Mouse (Mus musculus): ENCODE results near the gene Nlrp6. TPM values are rescaled to one million over a fixed set of nuclear protein-coding genes. Genes with fewer than 3 reads are reported as not detected.

Gene Nlrp6
- polyA plus RNA-seq, 1 experiment from 2014 or later, result 0.72 TPM

DNA sequence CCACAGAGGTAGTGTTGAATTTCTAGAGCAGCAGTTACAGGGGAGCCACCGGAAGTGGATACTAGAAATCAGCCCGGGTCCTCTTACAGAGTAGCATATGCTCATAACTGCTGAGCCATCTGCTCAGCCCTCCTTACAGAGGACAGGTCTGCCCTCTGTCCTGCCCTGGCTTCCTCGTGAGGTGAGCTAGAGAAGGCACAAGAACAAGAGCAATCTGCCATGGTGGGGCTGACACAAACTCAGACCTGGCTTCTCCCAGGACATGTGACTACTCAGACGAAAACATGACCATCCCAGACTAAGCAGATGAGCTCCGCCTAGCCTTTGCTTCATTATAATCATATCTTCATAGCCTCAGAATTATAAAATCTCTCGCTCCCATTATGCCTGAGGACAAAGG, 31.1 kb downstream of the Nlrp6 start:
- H3K27ac ChIP-seq, result peak overlapping the region; percentile 62; the same call in 1 of the 2 replicates
- H3K4me1 ChIP-seq, result peaks cover 49% of the 10 kb centered on the region
- ATAC-seq (ENCODE audit: borderline replicate concordance, extremely low read depth, low FRiP score, low TSS enrichment), result no peak
- WGBS, result 68% methylated on average over 6 of the region's 6 CpGs
- H3K36me3 ChIP-seq, result peaks cover 32% of the 10 kb centered on the region
- H3K4me3 ChIP-seq, result no peak overlapping the region
- H3K4me2 ChIP-seq, result no peak overlapping the region
- no peaks in the 10 kb centered on the region for H3K9me3 ChIP-seq
- H3K9ac ChIP-seq, result no peak overlapping the region
- H3K27me3 ChIP-seq, result no peaks in the 10 kb centered on the region

DNA sequence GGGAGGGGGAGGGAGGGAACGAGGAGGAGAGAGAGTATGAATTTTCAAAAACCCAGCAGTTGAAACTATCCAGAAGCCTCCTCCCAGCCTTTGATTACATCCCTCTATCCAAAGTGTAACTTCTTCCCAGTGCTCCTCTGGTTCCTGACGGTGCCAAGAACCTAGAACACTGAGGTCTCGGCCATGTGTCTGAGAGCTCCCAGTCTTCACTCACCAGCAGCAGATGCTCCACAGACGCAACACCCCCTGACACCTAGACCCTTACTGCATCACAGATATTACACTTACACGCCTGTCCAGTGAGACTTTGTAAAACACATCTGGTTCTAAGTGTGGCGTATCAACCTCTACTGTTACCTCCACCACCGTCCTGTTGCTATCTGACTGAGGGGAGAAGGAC, 31.7 kb downstream of the Nlrp6 start:
- no peak overlapping the region for H3K27ac ChIP-seq
- no peaks in the 10 kb centered on the region for H3K9me3 ChIP-seq
- H3K4me3 ChIP-seq, result no peak overlapping the region
- H3K4me2 ChIP-seq, result peak overlapping the region; percentile 81; the same call in 1 of the 2 replicates
- peaks cover 52% of the 10 kb centered on the region for H3K4me1 ChIP-seq
- WGBS, result 65% methylated on average over 7 of the region's 7 CpGs
- H3K27me3 ChIP-seq, result no peaks in the 10 kb centered on the region
- peaks cover 28% of the 10 kb centered on the region for H3K36me3 ChIP-seq
- no peak overlapping the region for H3K9ac ChIP-seq
- ATAC-seq (ENCODE audit: borderline replicate concordance, extremely low read depth, low FRiP score, low TSS enrichment), result no peak

DNA sequence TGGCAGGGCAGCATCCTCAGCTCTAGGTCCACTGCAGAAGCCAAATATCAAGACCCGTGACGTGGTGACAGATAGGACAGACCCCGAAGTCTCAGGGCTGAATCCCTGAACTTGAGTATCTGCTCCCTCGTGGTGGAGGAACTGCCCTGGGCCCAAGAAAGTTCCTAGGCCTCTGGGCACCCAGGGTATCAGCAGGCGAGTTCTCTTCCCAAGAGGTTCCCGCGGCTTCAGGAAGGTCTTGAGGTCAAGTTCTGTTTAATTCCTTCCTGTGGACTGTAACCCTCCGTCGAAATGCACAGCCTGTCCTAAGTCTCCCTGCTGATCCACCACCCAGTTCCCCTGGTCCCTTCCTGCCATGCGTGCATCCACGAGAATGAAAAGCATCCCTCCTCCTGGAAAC, 32.4 kb downstream of the Nlrp6 start:
- no peak for ATAC-seq (ENCODE audit: borderline replicate concordance, extremely low read depth, low FRiP score, low TSS enrichment)
- peaks cover 52% of the 10 kb centered on the region for H3K4me1 ChIP-seq
- H3K4me2 ChIP-seq, result peak overlapping the region; percentile 81
- no peaks in the 10 kb centered on the region for H3K9me3 ChIP-seq
- no peak overlapping the region for H3K9ac ChIP-seq
- H3K36me3 ChIP-seq, result peaks cover 22% of the 10 kb centered on the region
- WGBS, result 59% methylated on average over 11 of the region's 11 CpGs
- no peak overlapping the region for H3K27ac ChIP-seq
- H3K4me3 ChIP-seq, result no peak overlapping the region
- H3K27me3 ChIP-seq, result no peaks in the 10 kb centered on the region

DNA sequence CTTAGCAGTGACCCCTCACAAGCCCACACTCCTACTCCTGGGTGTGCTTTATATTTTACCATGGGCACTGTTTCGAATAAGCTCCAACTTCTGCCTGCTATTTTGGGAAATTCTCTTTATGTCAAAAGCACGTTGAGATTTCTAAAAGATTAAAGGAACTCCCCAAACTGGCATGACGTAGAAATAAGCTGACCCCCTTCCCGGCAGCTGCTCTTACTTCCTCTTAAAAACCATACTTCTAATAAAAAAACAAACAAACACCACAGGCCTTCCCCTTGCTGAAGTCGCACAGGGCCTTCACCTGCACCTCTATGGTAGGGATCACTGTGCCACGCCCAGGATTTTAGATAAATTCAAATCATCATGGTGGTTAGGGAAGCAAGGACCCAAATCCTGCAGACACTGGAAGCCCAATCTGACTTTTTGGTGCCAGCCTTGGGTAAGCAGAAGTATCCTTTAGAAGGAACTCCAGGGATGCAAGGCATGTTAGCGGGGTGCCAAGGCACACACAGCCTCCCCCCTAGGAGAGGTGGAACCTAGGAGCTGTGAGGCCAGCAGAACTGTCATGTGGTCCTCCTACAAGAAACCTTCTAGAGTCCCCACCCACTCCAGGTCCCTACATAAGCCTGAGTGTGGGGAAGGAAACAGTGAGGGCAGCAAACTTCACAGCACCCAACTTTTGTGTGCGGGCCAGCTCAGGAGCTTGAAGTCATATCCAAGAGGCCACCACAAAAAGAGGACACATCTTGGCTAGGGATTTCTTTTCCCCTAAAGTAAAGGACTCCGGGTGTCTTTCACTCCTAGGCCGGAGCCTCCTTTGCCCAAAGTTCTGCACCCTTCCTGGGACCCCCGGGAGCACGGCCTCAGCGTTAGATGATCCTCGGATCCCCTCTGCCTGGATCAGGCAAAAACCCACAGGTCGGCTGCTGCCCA, 33.4 kb downstream of the Nlrp6 start:
- 38% methylated on average over 15 of the region's 15 CpGs for WGBS
- Histone ChIP-seq H3K36me3 (peaks cover 13% of the 10 kb centered on the region), H3K9ac (peak overlapping the region; percentile 72), H3K27ac (peak overlapping the region; percentile 37; the same call in 1 of the 2 replicates), H3K27me3 (no peaks in the 10 kb centered on the region), H3K9me3 (no peaks in the 10 kb centered on the region), H3K4me3 (peak overlapping the region; percentile 62), H3K4me1 (peaks cover 53% of the 10 kb centered on the region), H3K4me2 (peak overlapping the region; percentile 81)
- ATAC-seq (ENCODE audit: borderline replicate concordance, extremely low read depth, low FRiP score, low TSS enrichment), result no peak

DNA sequence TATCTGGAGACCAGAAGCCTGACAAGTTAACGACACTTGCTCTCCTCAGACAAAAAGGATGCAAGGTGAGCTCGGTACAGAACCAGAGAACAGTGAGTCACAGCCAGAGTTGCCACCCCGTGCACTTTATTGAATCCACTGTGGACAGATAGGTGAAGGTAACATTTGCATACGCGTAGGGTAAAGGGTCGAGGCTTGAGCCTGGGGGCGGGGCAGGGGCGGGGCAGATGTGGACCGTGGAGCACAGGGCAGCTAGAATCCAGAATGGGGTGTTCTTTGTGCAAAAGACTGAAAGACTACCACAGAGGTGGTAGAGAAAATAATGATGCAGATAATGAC, 34.0 kb downstream of the Nlrp6 start:
- Histone ChIP-seq H3K4me2 (peak overlapping the region; percentile 81), H3K36me3 (peaks cover 7% of the 10 kb centered on the region), H3K27me3 (no peaks in the 10 kb centered on the region), H3K4me1 (peaks cover 57% of the 10 kb centered on the region), H3K9ac (peak overlapping the region; percentile 72), H3K4me3 (peak overlapping the region; percentile 62), H3K27ac (peak overlapping the region; percentile 37; the same call in 1 of the 2 replicates), H3K9me3 (no peaks in the 10 kb centered on the region)
- 4% methylated on average over 9 of the region's 9 CpGs for WGBS
- no peak for ATAC-seq (ENCODE audit: borderline replicate concordance, extremely low read depth, low FRiP score, low TSS enrichment)

DNA sequence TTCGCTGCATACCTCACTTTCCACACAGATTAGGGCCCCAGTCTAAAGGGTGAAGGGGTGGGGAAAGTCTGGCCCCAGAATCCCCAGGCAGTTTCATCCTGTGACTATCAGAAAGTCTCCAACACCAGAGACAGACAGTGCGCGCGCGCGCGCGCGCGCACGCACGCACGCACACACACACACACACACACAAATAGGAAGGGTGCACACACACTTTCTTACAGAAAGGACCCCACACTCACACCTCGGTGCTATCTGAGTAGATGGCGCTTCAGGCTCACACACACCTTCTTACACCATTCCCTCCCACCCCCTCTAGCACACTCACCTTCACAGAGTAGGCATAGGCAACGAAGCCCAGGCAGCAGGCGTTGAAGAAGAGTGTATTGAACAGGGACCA, 34.6 kb downstream of the Nlrp6 start:
- Histone ChIP-seq H3K9me3 (no peaks in the 10 kb centered on the region), H3K4me3 (peak overlapping the region; percentile 62), H3K27me3 (no peaks in the 10 kb centered on the region), H3K9ac (peak overlapping the region; percentile 72), H3K4me2 (peak overlapping the region; percentile 81), H3K4me1 (peaks cover 55% of the 10 kb centered on the region), H3K36me3 (peaks cover under 1% of the 10 kb centered on the region; the same call in 1 of the 2 replicates), H3K27ac (peak overlapping the region; percentile 98)
- WGBS, result under 1% methylated on average over 17 of the region's 17 CpGs
- ATAC-seq (ENCODE audit: borderline replicate concordance, extremely low read depth, low FRiP score, low TSS enrichment), result peak; percentile 16; the same call in 1 of the 2 replicates

DNA sequence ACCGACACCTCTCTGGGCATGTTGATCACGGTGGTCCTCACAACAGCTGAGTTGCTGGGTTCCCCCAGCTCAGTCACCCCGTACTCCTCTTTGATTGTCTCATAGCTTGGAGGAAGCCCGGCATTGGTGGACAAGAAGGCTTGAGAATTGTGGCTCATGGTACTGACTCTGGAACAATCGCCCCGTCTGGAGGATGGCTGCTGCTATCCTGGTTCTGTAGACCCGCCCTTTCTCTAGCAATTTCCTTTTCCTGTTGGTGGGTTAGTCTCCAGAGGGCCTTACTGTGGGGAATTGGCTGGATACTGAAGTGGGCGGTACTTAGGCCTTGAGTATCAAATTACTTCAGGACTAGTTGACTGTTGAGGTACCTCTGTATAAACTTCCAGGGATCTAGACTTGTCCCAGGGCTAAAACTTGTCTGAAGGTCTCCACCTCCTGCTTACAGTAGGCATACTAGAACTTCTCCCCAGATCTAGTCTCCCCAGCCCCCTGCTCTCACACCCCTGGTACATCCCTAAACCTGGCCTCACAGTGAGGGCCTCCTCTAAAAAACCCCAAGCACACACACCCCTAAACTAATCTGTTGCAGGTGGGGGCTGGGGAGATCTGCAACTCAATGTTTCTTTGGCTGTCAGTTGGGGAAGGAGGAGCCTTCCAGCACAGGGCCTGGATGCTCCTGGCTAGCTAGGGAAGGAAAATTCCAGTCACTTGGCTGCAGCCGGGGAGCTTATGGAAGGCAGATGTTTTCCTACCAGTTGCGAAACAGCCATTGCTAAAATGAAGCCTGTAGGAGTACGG, 35.3 kb downstream of the Nlrp6 start, which contains the start of the genes Gm45717 and Ifitm2:
TSS of gene Gm45717 (minus strand) at position 180 of the 798 bp plus-strand sequence.
TSS of gene Ifitm2 (minus strand) at position 230 of the 798 bp plus-strand sequence.
- H3K9me3 ChIP-seq, result no peaks in the 10 kb centered on the region
- peak; percentile 91 for ATAC-seq (ENCODE audit: borderline replicate concordance, extremely low read depth, low FRiP score, low TSS enrichment)
- H3K27ac ChIP-seq, result peak within 1 kb of the TSS; percentile 98
- no peaks in the 10 kb centered on the region for H3K27me3 ChIP-seq
- H3K4me1 ChIP-seq, result peaks cover 49% of the 10 kb centered on the region
- H3K4me3 ChIP-seq, result peak within 1 kb of the TSS; percentile 62
- peak within 1 kb of the TSS; percentile 72 for H3K9ac ChIP-seq
- H3K36me3 ChIP-seq, result no peaks in the 10 kb centered on the region; the same call in 1 of the 2 replicates
- 6% methylated on average over 11 of the region's 11 CpGs for WGBS
- H3K4me2 ChIP-seq, result peak within 1 kb of the TSS; percentile 81

DNA sequence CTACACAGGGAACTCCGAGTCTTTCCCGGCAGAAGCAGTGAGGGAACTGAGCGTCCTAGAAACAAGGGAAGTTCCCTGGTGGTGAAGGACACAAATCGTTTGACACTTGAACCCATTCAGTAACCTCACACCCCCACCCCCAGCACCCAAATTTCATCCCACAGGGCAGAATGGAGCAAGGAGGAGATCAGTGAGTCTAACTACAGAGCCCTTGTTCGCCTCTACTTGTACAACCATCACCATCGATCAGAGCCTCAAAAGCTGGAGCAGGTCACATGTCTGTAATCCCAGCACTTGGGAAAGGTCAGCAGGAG, 35.8 kb downstream of the Nlrp6 start:
- H3K4me3 ChIP-seq, result no peak overlapping the region
- peak overlapping the region; percentile 26 for H3K4me2 ChIP-seq
- ATAC-seq (ENCODE audit: borderline replicate concordance, extremely low read depth, low FRiP score, low TSS enrichment), result 0 out of 2 replicates have a peak, but pooled peaks have one; percentile 3
- H3K36me3 ChIP-seq, result no peaks in the 10 kb centered on the region; the same call in 1 of the 2 replicates
- H3K27me3 ChIP-seq, result no peaks in the 10 kb centered on the region
- no peaks in the 10 kb centered on the region for H3K9me3 ChIP-seq
- H3K27ac ChIP-seq, result peak overlapping the region; percentile 98
- 36% methylated on average over 6 of the region's 6 CpGs for WGBS
- no peak overlapping the region for H3K9ac ChIP-seq
- H3K4me1 ChIP-seq, result peaks cover 43% of the 10 kb centered on the region

DNA sequence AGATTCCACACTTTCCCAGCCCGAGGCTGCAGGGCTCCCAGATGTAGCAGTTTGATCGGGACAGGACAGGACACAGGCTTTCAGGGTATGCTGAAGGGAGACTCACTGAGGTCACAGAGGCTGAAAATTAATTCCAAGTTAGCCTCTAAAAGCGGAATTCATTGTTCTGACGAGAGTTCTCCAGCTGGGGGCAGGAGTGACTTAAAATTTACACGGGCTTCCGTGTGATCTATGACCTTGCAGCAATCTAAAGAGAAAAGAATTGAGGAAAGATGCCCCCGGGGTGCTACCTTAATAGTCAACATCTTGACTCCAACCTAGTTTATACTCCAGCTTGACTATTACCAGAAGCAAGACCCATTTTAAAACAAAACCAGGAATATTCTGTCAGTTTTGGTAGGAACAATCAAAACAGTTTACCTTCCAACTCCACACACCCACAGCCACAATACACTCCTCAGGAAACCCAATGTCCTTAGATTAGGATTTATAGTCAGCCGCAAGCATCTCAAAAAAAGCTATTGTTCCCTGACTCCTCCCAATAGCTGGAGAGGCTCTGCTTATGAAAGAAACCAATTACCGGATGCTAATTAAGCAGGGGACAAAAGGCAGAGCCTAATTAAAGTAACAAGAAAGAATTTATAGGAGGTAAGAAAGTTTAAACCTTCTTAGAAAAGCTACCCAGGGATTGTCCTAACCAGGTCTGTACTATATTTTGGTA, 38.6 kb downstream of the Nlrp6 start:
- H3K4me2 ChIP-seq, result no peak overlapping the region
- no peaks in the 10 kb centered on the region for H3K27me3 ChIP-seq
- H3K9ac ChIP-seq, result no peak overlapping the region
- no peaks in the 10 kb centered on the region for H3K9me3 ChIP-seq
- no peaks in the 10 kb centered on the region for H3K36me3 ChIP-seq
- no peak overlapping the region for H3K4me3 ChIP-seq
- H3K4me1 ChIP-seq, result peaks cover 21% of the 10 kb centered on the region
- 16% methylated on average over 9 of the region's 9 CpGs for WGBS
- no peak for ATAC-seq (ENCODE audit: borderline replicate concordance, extremely low read depth, low FRiP score, low TSS enrichment)
- H3K27ac ChIP-seq, result no peak overlapping the region

DNA sequence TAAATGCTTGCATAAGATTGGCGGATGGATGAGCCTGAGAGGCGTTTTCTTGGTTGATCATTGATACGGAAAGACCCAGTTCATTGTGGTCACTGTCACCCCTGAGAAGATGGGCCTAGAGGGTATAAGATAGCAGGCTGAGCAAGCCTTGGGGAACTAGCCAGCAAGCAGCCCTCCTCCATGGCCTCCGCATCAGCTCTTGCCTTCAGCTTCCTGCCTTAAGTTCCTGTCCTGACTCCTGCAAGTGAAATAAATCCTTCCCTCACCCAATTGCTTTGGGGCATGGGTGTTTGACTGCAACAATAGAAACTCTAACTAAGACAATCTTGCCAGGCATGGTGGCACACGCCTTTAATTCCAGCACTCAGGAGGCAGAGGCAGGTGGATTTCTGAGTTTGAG, 39.3 kb downstream of the Nlrp6 start:
- no peak for ATAC-seq (ENCODE audit: borderline replicate concordance, extremely low read depth, low FRiP score, low TSS enrichment)
- Histone ChIP-seq H3K4me1 (peaks cover 16% of the 10 kb centered on the region), H3K9me3 (no peaks in the 10 kb centered on the region), H3K9ac (no peak overlapping the region), H3K4me2 (no peak overlapping the region), H3K27me3 (no peaks in the 10 kb centered on the region), H3K27ac (no peak overlapping the region), H3K4me3 (no peak overlapping the region), H3K36me3 (no peaks in the 10 kb centered on the region)
- 85% methylated on average over 5 of the region's 5 CpGs for WGBS

DNA sequence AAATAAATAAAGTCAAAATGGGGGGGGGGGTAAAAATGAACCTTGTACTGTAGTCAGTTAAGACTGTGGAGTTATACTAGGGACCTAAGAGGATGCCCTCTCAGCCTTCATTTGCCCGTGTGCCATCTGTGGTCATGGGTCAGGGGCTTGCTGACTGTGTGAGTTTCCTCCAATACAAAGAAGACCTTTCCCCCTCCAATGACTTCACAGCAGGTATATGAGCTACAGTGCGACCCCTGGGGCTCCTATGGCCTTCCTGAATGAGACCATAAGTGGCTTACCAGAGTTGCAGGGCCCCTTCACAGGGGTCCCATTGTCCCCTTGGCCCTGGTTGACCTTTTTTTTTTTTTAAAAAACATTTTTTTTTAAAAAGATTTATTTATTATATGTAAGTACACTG, 40.7 kb downstream of the Nlrp6 start:
- H3K4me2 ChIP-seq, result no peak overlapping the region
- ATAC-seq (ENCODE audit: borderline replicate concordance, extremely low read depth, low FRiP score, low TSS enrichment), result no peak
- 84% methylated on average over 2 of the region's 2 CpGs for WGBS
- H3K4me1 ChIP-seq, result peaks cover 11% of the 10 kb centered on the region
- no peak overlapping the region for H3K4me3 ChIP-seq
- no peaks in the 10 kb centered on the region for H3K27me3 ChIP-seq
- no peaks in the 10 kb centered on the region for H3K36me3 ChIP-seq
- H3K9me3 ChIP-seq, result no peaks in the 10 kb centered on the region
- H3K9ac ChIP-seq, result no peak overlapping the region
- no peak overlapping the region for H3K27ac ChIP-seq

Data from lung, embryonic 15.5 days (tissue).